Mouse (Mus musculus) CD8-positive naive resting alpha-beta T cell, adult 2 months (primary cell): Measurements from ENCODE around the gene Ap2b1.

ENCODE experiments used
- DNase-seq, 2 experiments: peaks; one replicate each; pipeline ENCODE4 v3.0.0; 2022; ENCODE audit warnings: low read depth in 2 of 2, low spot score in 2 of 2

Ap2b1 gene

GRCm38 (mm10) chr11:83441235-83441634 lies 142.4 kb downstream of the Ap2b1 start:
- DNase-seq: no peak

DNA sequence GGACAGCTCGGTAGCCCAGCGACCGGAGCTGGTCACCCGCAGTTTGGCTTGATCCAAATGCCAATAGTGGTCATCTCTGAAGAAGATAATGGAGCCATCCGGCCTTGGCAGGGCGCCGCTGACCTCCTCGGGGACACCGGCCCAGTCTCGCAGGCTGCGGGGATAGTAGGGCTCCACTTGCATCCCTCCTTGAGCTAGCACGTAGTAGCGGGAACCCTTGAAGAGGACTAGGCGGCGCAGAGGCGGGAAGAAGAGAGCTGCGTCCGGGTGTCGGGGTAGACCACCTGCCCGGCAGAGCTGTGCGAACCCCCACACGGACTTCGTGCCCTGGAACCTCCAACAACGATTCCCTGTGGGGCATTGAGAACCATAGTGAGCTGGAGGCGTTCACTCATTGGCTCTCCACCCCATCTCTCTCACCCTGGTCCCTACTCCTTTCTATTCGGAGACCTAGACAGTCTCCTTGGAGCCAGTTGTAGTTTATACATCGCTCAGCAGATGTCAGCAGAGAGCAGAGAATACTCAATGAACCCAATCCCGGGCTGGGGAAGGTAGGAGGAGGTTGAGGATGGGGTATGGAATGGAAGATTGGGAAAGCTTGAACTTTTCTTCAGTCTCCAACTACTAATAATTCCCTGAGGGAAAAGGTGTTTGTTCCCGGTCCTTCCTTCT lies 143.9 kb downstream of the Ap2b1 start:
- peak; percentile 39 to 56 for DNase-seq

- DNase-seq: no peak
Observed at GRCm38 (mm10) chr11:83443824-83444223, 145.0 kb downstream of the Ap2b1 start.

DNA sequence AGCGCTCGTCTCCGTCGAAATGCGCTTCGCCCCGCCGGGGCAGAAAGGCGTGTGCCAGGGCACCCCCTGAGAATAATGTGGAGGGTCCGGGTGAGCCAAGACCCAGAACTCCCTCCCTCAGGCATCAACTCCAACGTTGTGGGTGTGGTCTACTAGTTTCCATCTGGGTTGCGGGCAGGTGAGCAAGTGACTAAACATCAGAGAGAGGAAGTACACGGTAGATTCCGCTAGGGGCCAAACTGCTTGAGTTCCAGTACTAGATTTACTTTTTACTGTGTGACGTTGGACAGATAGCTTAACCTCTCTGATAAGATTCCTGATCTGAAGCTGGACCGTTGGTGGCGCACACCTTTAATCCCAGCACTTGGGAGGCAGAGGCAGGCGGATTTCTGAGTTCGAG lies 146.2 kb downstream of the Ap2b1 start:
- DNase-seq: peak in 1 of 2 experiments; percentile 29

GRCm38 (mm10) chr11:83447612-83448011 lies 148.8 kb downstream of the Ap2b1 start:
- no peak for DNase-seq

DNA sequence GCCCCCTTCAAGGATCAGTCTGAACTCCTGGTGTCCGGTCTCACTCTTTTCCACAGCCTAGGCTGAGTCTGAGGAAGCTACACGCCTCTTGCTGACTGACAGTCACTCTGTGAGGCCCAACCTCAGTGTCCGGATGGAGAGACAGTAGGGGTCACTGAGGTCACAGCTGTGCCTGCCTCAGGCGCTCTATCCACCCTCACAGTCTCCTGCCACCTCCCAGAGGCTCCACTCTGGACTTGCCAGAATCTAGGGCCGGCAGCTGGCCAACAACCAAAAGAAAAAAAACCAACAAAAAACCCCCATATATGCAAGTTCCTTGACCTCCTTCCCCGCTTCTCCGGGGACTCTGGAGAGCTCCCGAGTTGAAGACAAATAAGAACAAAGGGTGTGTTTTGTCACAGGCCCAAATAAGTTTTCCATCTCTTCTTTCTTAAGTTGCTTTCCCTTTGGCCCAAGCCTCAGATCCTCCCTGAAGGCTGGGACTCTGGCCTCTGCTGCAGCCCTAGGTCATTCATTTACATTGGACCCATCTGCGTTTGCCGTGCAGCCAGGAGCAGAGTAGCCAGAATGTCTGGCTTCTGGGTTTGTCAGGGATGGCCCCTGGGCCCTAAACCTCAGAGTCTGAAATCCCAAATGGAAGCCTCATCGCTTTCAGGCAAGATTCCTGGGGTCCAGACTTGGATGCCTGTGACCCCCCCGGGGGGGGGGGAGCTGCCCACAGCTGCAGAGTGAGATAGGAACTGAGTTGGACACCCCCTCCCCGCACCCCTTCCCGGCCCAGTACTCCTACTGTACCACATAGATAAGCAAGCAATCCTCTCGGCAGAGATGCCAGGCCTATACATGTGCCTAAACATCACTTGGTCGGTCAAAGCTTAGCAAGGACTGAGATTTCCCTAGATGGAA lies 149.4 kb downstream of the Ap2b1 start:
- DNase-seq: no peak

DNA sequence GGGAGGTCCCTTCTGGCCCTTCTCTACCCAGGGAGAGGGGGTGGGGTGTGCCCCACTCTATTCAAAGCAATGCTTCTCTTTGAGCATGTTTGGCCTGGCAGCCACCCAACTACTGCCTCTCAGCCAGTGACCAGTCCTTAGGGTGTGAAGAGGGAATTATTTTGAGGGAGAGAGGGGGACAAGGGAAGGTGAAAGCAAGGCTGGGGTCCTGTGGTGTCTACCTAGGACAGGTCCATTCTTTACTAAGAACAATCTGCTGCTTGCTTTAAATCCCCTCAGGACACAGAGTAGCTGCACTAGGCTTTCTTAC lies 150.1 kb downstream of the Ap2b1 start:
- DNase-seq: no peak

DNA sequence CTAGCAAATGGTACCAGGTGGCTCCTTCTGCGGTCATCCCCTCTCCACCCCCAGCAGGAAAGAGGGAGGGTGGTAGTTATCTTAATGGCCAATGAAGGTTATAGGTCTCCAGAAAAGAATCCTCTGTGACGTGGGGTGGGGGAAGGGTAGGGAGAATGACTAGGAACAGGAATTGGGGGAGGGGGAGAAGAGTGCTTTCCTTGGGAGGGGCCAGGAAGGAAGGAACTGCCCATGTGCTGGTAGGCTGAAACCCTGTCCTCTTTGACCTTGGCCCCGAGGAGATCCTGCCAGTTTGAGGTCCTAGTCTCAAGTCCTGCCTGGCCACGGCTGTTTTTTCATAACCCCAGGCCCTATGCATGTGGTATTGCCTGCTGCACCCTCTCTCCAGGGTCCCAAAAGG lies 150.5 kb downstream of the Ap2b1 start:
- DNase-seq: no peak

GRCm38 (mm10) chr11:83450550-83450949 lies 151.7 kb downstream of the Ap2b1 start:
- no peak for DNase-seq

GRCm38 (mm10) chr11:83451281-83451680 lies 152.5 kb downstream of the Ap2b1 start:
- DNase-seq: no peak

GRCm38 (mm10) chr11:83454548-83454947 lies 155.7 kb downstream of the Ap2b1 start:
- DNase-seq: no peak
